Mouse (Mus musculus): ENCODE results near the gene Fndc3b. TPM values are rescaled to one million over a fixed set of nuclear protein-coding genes. Genes with fewer than 3 reads are reported as not detected.

Gene Fndc3b
- polyA plus RNA-seq, 2 experiments from 2014 or later: 0.28 to 0.51 TPM

GRCm38 (mm10) chr3:27550409-27550808 lies 160.7 kb downstream of the Fndc3b start:
- no peak for ATAC-seq

- ATAC-seq: no peak
Measured at GRCm38 (mm10) chr3:27545651-27546050, 165.5 kb downstream of the Fndc3b start.

GRCm38 (mm10) chr3:27544061-27544460 lies 167.0 kb downstream of the Fndc3b start:
- ATAC-seq: no peak

- ATAC-seq: no peak
Measured at GRCm38 (mm10) chr3:27541841-27542240, 169.3 kb downstream of the Fndc3b start.

GRCm38 (mm10) chr3:27541181-27541580 lies 169.9 kb downstream of the Fndc3b start:
- ATAC-seq: no peak

- no peak for ATAC-seq
Measured at GRCm38 (mm10) chr3:27534208-27534607, 176.9 kb downstream of the Fndc3b start.

GRCm38 (mm10) chr3:27533721-27534120 lies 177.4 kb downstream of the Fndc3b start:
- ATAC-seq: no peak

- no peak for ATAC-seq
Measured at GRCm38 (mm10) chr3:27531993-27532392, 179.1 kb downstream of the Fndc3b start.

- no peak for ATAC-seq
Measured at GRCm38 (mm10) chr3:27530370-27530769, 180.7 kb downstream of the Fndc3b start.

GRCm38 (mm10) chr3:27529221-27530051 lies 181.7 kb downstream of the Fndc3b start:
- ATAC-seq: no peak

GRCm38 (mm10) chr3:27526991-27527390 lies 184.1 kb downstream of the Fndc3b start:
- ATAC-seq: no peak

- ATAC-seq: no peak
Measured at GRCm38 (mm10) chr3:27523176-27523936, 187.8 kb downstream of the Fndc3b start.

GRCm38 (mm10) chr3:27520391-27520790 lies 190.7 kb downstream of the Fndc3b start:
- no peak for ATAC-seq

- no peak for ATAC-seq
Measured at GRCm38 (mm10) chr3:27519481-27519880, 191.6 kb downstream of the Fndc3b start.

- no peak for ATAC-seq
Measured at GRCm38 (mm10) chr3:27518935-27519334, 192.2 kb downstream of the Fndc3b start.

- ATAC-seq: no peak
Measured at GRCm38 (mm10) chr3:27516536-27516935, 194.6 kb downstream of the Fndc3b start.

GRCm38 (mm10) chr3:27511765-27512164 lies 199.3 kb downstream of the Fndc3b start:
- no peak for ATAC-seq

- ATAC-seq: no peak
Measured at GRCm38 (mm10) chr3:27506886-27507285, 204.2 kb downstream of the Fndc3b start.

GRCm38 (mm10) chr3:27505582-27505981 lies 205.5 kb downstream of the Fndc3b start:
- ATAC-seq: no peak

GRCm38 (mm10) chr3:27503279-27504038 lies 207.6 kb downstream of the Fndc3b start:
- no peak for ATAC-seq

- ATAC-seq: no peak
Measured at GRCm38 (mm10) chr3:27495296-27496073, 215.6 kb downstream of the Fndc3b start.

- no peak for ATAC-seq
Measured at GRCm38 (mm10) chr3:27494698-27495097, 216.4 kb downstream of the Fndc3b start.

Measured in CD4-positive, CD25-positive, alpha-beta regulatory T cell, adult 4 months (primary cell).